Mouse (Mus musculus) T-helper 17 cell (primary cell): ENCODE measurements around the gene Enthd1.
"Not testable (repeated sequence)": the region's sequence is repeated elsewhere in the genome, so short reads cannot be mapped to it uniquely, and the experiment has no call there.

Experiments used
- in situ Hi-C, 2 experiments: fragments of 300-600 bp; cut with MboI, MseI; formaldehyde crosslinking; loops; 1 replicate in 1 of 2; 2 replicates in 1 of 2; pipeline ENCODE4 v1.15.1; 2025; ENCODE audit warnings: high pct_unique_total_duplicates in 2 of 2

Gene Enthd1

GRCm38 (mm10) chr15:80554860-80555822 is 9.8 kb downstream of the Enthd1 start:
- in situ Hi-C loops, result loop anchor here in 1 of 2 experiments (10.0 kb wide), 1 partner anchor 130 kb away; no protein-coding TSS in a partner anchor

GRCm38 (mm10) chr15:80545430-80545829 is 19.5 kb downstream of the Enthd1 start:
- in situ Hi-C loops, result no loop called here

- in situ Hi-C loops, result no loop called here
Measured at GRCm38 (mm10) chr15:80544115-80544514, 20.8 kb downstream of the Enthd1 start.

- in situ Hi-C loops, result loop anchor here in 1 of 2 experiments (10.0 kb wide), 1 partner anchor 334 kb away; no protein-coding TSS in a partner anchor
Measured at GRCm38 (mm10) chr15:80538671-80539340, 26.1 kb downstream of the Enthd1 start.

- in situ Hi-C loops, result loop anchor here in 1 of 2 experiments (10.0 kb wide), 1 partner anchor 333 kb away; no protein-coding TSS in a partner anchor
Measured at GRCm38 (mm10) chr15:80538075-80538474, 26.9 kb downstream of the Enthd1 start.

- in situ Hi-C loops, result loop anchor here in 1 of 2 experiments (10.0 kb wide), 1 partner anchor 331 kb away; no protein-coding TSS in a partner anchor
Measured at GRCm38 (mm10) chr15:80536051-80536450, 28.9 kb downstream of the Enthd1 start.

GRCm38 (mm10) chr15:80533274-80533673 is 31.7 kb downstream of the Enthd1 start:
- in situ Hi-C loops, result loop anchor here in 1 of 2 experiments (10.0 kb wide), 1 partner anchor 328 kb away; no protein-coding TSS in a partner anchor

GRCm38 (mm10) chr15:80532281-80533072 is 32.5 kb downstream of the Enthd1 start:
- in situ Hi-C loops, result loop anchor here in 1 of 2 experiments (10.0 kb wide), 1 partner anchor 328 kb away; no protein-coding TSS in a partner anchor

- in situ Hi-C loops, result loop anchor here in 1 of 2 experiments (10.0 kb wide), 1 partner anchor 326 kb away; no protein-coding TSS in a partner anchor
Measured at GRCm38 (mm10) chr15:80531026-80531425, 33.9 kb downstream of the Enthd1 start.

- in situ Hi-C loops, result loop anchor here in 1 of 2 experiments (10.0 kb wide), 1 partner anchor 325 kb away; no protein-coding TSS in a partner anchor
Measured at GRCm38 (mm10) chr15:80529955-80530869, 34.7 kb downstream of the Enthd1 start.

- in situ Hi-C loops, result no loop called here
Measured at GRCm38 (mm10) chr15:80521661-80522388, 43.1 kb downstream of the Enthd1 start.

- in situ Hi-C loops, result no loop called here
Measured at GRCm38 (mm10) chr15:80519931-80520330, 45.0 kb downstream of the Enthd1 start.

- in situ Hi-C loops, result no loop called here
Measured at GRCm38 (mm10) chr15:80518567-80519223, 46.3 kb downstream of the Enthd1 start.

GRCm38 (mm10) chr15:80517996-80518395 is 47.0 kb downstream of the Enthd1 start:
- in situ Hi-C loops, result no loop called here

- in situ Hi-C loops, result no loop called here
Measured at GRCm38 (mm10) chr15:80516525-80516924, 48.4 kb downstream of the Enthd1 start.

GRCm38 (mm10) chr15:80505086-80505485 is 59.9 kb downstream of the Enthd1 start:
- in situ Hi-C loops, result no loop called here

- in situ Hi-C loops, result not testable (repeated sequence)
Measured at GRCm38 (mm10) chr15:80503155-80503554, 61.8 kb downstream of the Enthd1 start.

GRCm38 (mm10) chr15:80502741-80503140 is 62.2 kb downstream of the Enthd1 start:
- in situ Hi-C loops, result no loop called here
